24 mouse cellular contexts compared by ENCODE assay signal in genomic region chr17:28460388-28460787, GRCm38 (mm10). TPM values are rescaled to one million over a fixed set of nuclear protein-coding genes. Genes with fewer than 3 reads are reported as not detected.
DNase-seq lines count a peak whose midpoint lies in the region; ATAC-seq and TF ChIP-seq lines count a peak whose summit lies in the region.
"Had no signal": no experiment of that assay in that cellular context is flagged by ENCODE, and none has a peak within 500 bp of the region (broad histone marks: within the 10 kb centered on the region; RNA-seq: fewer than 3 reads in every experiment).

No protein-coding gene starts in this region.

- no peaks in the 10 kb centered on the region for H3K36me3 ChIP-seq in liver, adult 2 months (ENCODE audit: control insufficient read depth, insufficient read depth, low read length)
- no peaks in the 10 kb centered on the region for H3K36me3 ChIP-seq in liver, embryonic 12.5 days
- H3K36me3 ChIP-seq in thymus, adult 2 months (ENCODE audit: control insufficient read depth, insufficient read depth, low read length): no peaks in the 10 kb centered on the region
- H3K36me3 ChIP-seq in liver, postnatal 0 days (replicated peaks; ENCODE audit: insufficient read depth, low read length): no peaks in the 10 kb centered on the region
- H3K36me3 ChIP-seq: forebrain, embryonic 10.5 days; hindbrain, embryonic 10.5 days had no signal

- no peaks in the 10 kb centered on the region for H3K9me3 ChIP-seq in liver, embryonic 12.5 days (replicated peaks)
- no peaks in the 10 kb centered on the region for H3K9me3 ChIP-seq in liver, postnatal 0 days (ENCODE audit: low read length)
- H3K9me3 ChIP-seq: forebrain, embryonic 10.5 days; forebrain, embryonic 13.5 days; G1E; hindbrain, embryonic 10.5 days had no signal

- peak overlapping the region; percentile 32; the same call in 1 of the 2 replicates for H3K9ac ChIP-seq in liver, adult 2 months (ENCODE audit: low read depth, low read length)
- no peak overlapping the region for H3K9ac ChIP-seq in liver, embryonic 12.5 days
- no peak overlapping the region for H3K9ac ChIP-seq in liver, postnatal 0 days (replicated peaks)
- H3K9ac ChIP-seq: forebrain, embryonic 13.5 days; hindbrain, embryonic 14.5 days had no signal

- peaks cover 21% of the 10 kb centered on the region for H3K4me1 ChIP-seq in liver, adult 2 months (ENCODE audit: control insufficient read depth, insufficient read depth, low read length)
- 0 out of 2 replicates have a peak, but pooled peaks cover 2% of the 10 kb centered on the region for H3K4me1 ChIP-seq in liver, embryonic 12.5 days
- H3K4me1 ChIP-seq in thymus, adult 2 months (replicated peaks; ENCODE audit: control insufficient read depth, insufficient read depth, low read length): peaks cover 23% of the 10 kb centered on the region
- H3K4me1 ChIP-seq in liver, postnatal 0 days (ENCODE audit: insufficient read depth): peaks cover 13% of the 10 kb centered on the region; the same call in 1 of the 2 replicates
- H3K4me1 ChIP-seq: forebrain, embryonic 10.5 days; forebrain, embryonic 13.5 days; hindbrain, embryonic 10.5 days had no signal

- WGBS in liver, adult 2 months: 22% methylated on average over 1 of the region's 1 CpGs
- WGBS in liver, embryonic 12.5 days (ENCODE audit: insufficient replicate concordance): 64% methylated on average over 1 of the region's 1 CpGs
- WGBS in thymus, adult 2 months: 96% methylated on average over 1 of the region's 1 CpGs
- WGBS in liver, postnatal 0 days (ENCODE audit: insufficient replicate concordance): 53% methylated on average over 1 of the region's 1 CpGs

- H3K27ac ChIP-seq in liver, adult 2 months (replicated peaks; ENCODE audit: insufficient read depth, low read depth, low read length): peak overlapping the region; percentile 100
- H3K27ac ChIP-seq in liver, embryonic 12.5 days: no peak overlapping the region
- peak overlapping the region; percentile 38; the same call in 1 of the 2 replicates for H3K27ac ChIP-seq in thymus, adult 2 months (ENCODE audit: control insufficient read depth, insufficient read depth, low read length)
- peak overlapping the region; percentile 83 for H3K27ac ChIP-seq in liver, postnatal 0 days (ENCODE audit: low read depth)
- H3K27ac ChIP-seq: forebrain, embryonic 10.5 days; forebrain, embryonic 13.5 days; hindbrain, embryonic 10.5 days; hindbrain, embryonic 14.5 days; hindbrain, postnatal 0 days had no signal

- no peak for ATAC-seq in liver, embryonic 12.5 days
- peak; percentile 85 for ATAC-seq in liver, postnatal 0 days
- ATAC-seq: forebrain, embryonic 13.5 days; forebrain, embryonic 16.5 days; hindbrain, postnatal 0 days; Patski had no signal

- TF ChIP-seq POLR2A in liver, adult 2 months (IDR thresholded peaks at IDR 0.05; ENCODE audit: extremely low read depth, insufficient read depth, low read length): no peak
- no peak for TF ChIP-seq POLR2A in thymus, adult 2 months (IDR thresholded peaks at IDR 0.05; ENCODE audit: control insufficient read depth, extremely low read depth, insufficient read depth, low read length, poor library complexity)

- peak; percentile 96 for DNase-seq in liver, adult 2 months (ENCODE audit: extremely low read depth, low read depth, low spot score)
- no peak for DNase-seq in thymus, adult 2 months
- DNase-seq in thymus, postnatal 0 days (ENCODE audit: low spot score): no peak
- no peak for DNase-seq in liver, postnatal 0 days
- no peak for DNase-seq in layer of hippocampus, postnatal 25 days (ENCODE audit: extremely low spot score in 1 of 2, low spot score in 1 of 2)
- DNase-seq: adrenal gland, postnatal 10 days; adrenal gland, postnatal 36 days; B cell, adult 2 months; cerebellum, adult 18-20 months; cerebellum, adult 9-10 months; cerebellum, postnatal 14 days; gastrocnemius, postnatal 10 days; gastrocnemius, postnatal 36 days had no signal

- peak; percentile 38; the same call in 1 of the 2 replicates for TF ChIP-seq EP300 in liver, postnatal 0 days (IDR thresholded peaks at IDR 0.05; ENCODE audit: low read depth)

- TF ChIP-seq CTCF in liver, adult 2 months (IDR thresholded peaks at IDR 0.05; ENCODE audit: low read depth, low read length): no peak
- no peak for TF ChIP-seq CTCF in thymus, adult 2 months (IDR thresholded peaks at IDR 0.05; ENCODE audit: borderline replicate concordance, control insufficient read depth, extremely low read depth, insufficient read depth, low read length, poor library complexity)
- no peak for TF ChIP-seq CTCF in liver, postnatal 0 days (IDR thresholded peaks at IDR 0.05; ENCODE audit: low read depth)

- H3K4me2 ChIP-seq in liver, embryonic 12.5 days: no peak overlapping the region
- H3K4me2 ChIP-seq in liver, postnatal 0 days (ENCODE audit: low read depth, low read length): no peak overlapping the region
- H3K4me2 ChIP-seq: forebrain, embryonic 13.5 days; heart, embryonic 11.5 days; hindbrain, embryonic 14.5 days had no signal

- no peak overlapping the region for H3K4me3 ChIP-seq in liver, adult 2 months (ENCODE audit: insufficient read depth, low read depth, low read length)
- no peak overlapping the region for H3K4me3 ChIP-seq in liver, embryonic 12.5 days
- H3K4me3 ChIP-seq in thymus, adult 2 months (ENCODE audit: control insufficient read depth, insufficient read depth, low read length): no peak overlapping the region
- H3K4me3 ChIP-seq in liver, postnatal 0 days (ENCODE audit: low read depth, low read length): no peak overlapping the region
- H3K4me3 ChIP-seq: forebrain, embryonic 10.5 days; forebrain, embryonic 13.5 days; hindbrain, embryonic 10.5 days had no signal

- H3K27me3 ChIP-seq in liver, adult 2 months (ENCODE audit: control insufficient read depth, insufficient read depth, low read length): no peaks in the 10 kb centered on the region
- H3K27me3 ChIP-seq in liver, embryonic 12.5 days (replicated peaks): no peaks in the 10 kb centered on the region
- H3K27me3 ChIP-seq in thymus, adult 2 months (ENCODE audit: control insufficient read depth, insufficient read depth, low read length): no peaks in the 10 kb centered on the region
- no peaks in the 10 kb centered on the region for H3K27me3 ChIP-seq in liver, postnatal 0 days (ENCODE audit: insufficient read depth, low read length)
- H3K27me3 ChIP-seq: CH12.LX; forebrain, embryonic 13.5 days; Patski had no signal

- H3K79me2 ChIP-seq in liver, adult 2 months (ENCODE audit: control insufficient read depth, insufficient read depth, low read length): peaks cover 11% of the 10 kb centered on the region; the same call in 1 of the 2 replicates

RNA-seq across cellular contexts. Expression of gene Fkbp5, which starts 56.9 kb away (rescaled TPM):
- total RNA-seq in liver, adult 2 months (2014; rRNA removed): 25.6 and 30.3 TPM in 2 replicates
- 17.7 and 29.8 TPM in 2 replicates for polyA plus RNA-seq in liver, adult 2 months (2012; rRNA removed)
- 16.6 and 17.0 TPM in 2 replicates for polyA plus RNA-seq in liver, embryonic 12.5 days (2016; fragmentation: Nextera tagmentation; extraction: Ambion mirVana)
- 157 and 179 TPM in 2 replicates for polyA plus RNA-seq in thymus, adult 2 months (2012; rRNA removed)
- 121 and 124 TPM in 2 replicates for polyA plus RNA-seq in thymus, postnatal 0 days (2015; fragmentation: Nextera tagmentation; extraction: Ambion mirVana)
- polyA plus RNA-seq in liver, postnatal 0 days (2015; fragmentation: Nextera tagmentation; extraction: Ambion mirVana): 25.9 and 29.0 TPM in 2 replicates
- 10 to 100 TPM; 62.5 to 85.0 TPM for total RNA-seq in layer of hippocampus, postnatal 25 days (2021)
